ENCODE assay signal across 24 mouse cellular contexts in genomic region chr10:119790507-119790906, GRCm38 (mm10).
A peak's percentile ranks its signal among the peaks of the same experiment; 100 is the strongest.
DNase-seq lines count a peak whose midpoint lies in the region; ATAC-seq and TF ChIP-seq lines count a peak whose summit lies in the region.
"Had no signal": no experiment of that assay in that cellular context is flagged by ENCODE, and none has a peak within 500 bp of the region (broad histone marks: within the 10 kb centered on the region; RNA-seq: fewer than 3 reads in every experiment).

No protein-coding gene starts in this region.

- WGBS in embryonic facial prominence, embryonic 11.5 days = 79% methylated on average over 1 of the region's 1 CpGs
- 82% methylated on average over 1 of the region's 1 CpGs for WGBS in embryonic facial prominence, embryonic 10.5 days
- 72% methylated on average over 1 of the region's 1 CpGs for WGBS in intestine, postnatal 0 days
- WGBS in intestine, embryonic 15.5 days = 73% methylated on average over 1 of the region's 1 CpGs
- 87% methylated on average over 1 of the region's 1 CpGs for WGBS in midbrain, embryonic 14.5 days
- 84% methylated on average over 1 of the region's 1 CpGs for WGBS in midbrain, embryonic 16.5 days
- 57% methylated on average over 1 of the region's 1 CpGs for WGBS in embryonic facial prominence, embryonic 14.5 days

- ATAC-seq in embryonic facial prominence, embryonic 11.5 days (replicated peaks; ENCODE audit: insufficient number of reproducible peaks, low FRiP score, low TSS enrichment, low read depth) = no peak
- ATAC-seq in intestine, postnatal 0 days = no peak
- no peak for ATAC-seq in intestine, embryonic 15.5 days
- ATAC-seq in midbrain, embryonic 14.5 days (ENCODE audit: low FRiP score, low TSS enrichment) = no peak
- ATAC-seq in midbrain, embryonic 16.5 days = no peak
- ATAC-seq in embryonic facial prominence, embryonic 14.5 days (ENCODE audit: low read depth) = no peak
- ATAC-seq: inflammation-experienced regulatory T-cells, adult 6 months had no signal

- TF ChIP-seq CTCF in intestine, postnatal 0 days (IDR thresholded peaks at IDR 0.05; ENCODE audit: low read depth) = peak; percentile 57

- no peaks in the 10 kb centered on the region for H3K27me3 ChIP-seq in embryonic facial prominence, embryonic 11.5 days (ENCODE audit: control insufficient read depth, insufficient read depth, low read length)
- no peaks in the 10 kb centered on the region for H3K27me3 ChIP-seq in embryonic facial prominence, embryonic 10.5 days (replicated peaks; ENCODE audit: low read depth, poor library complexity, severe bottlenecking)
- H3K27me3 ChIP-seq in intestine, postnatal 0 days (replicated peaks; ENCODE audit: control insufficient read depth, insufficient read depth, low read length) = no peaks in the 10 kb centered on the region
- H3K27me3 ChIP-seq in intestine, embryonic 15.5 days (replicated peaks) = no peaks in the 10 kb centered on the region
- no peaks in the 10 kb centered on the region for H3K27me3 ChIP-seq in midbrain, embryonic 14.5 days (ENCODE audit: control insufficient read depth, insufficient read depth, low read length)
- no peaks in the 10 kb centered on the region for H3K27me3 ChIP-seq in midbrain, embryonic 16.5 days (ENCODE audit: control insufficient read depth, insufficient read depth, low read depth, low read length)
- no peaks in the 10 kb centered on the region for H3K27me3 ChIP-seq in embryonic facial prominence, embryonic 14.5 days (replicated peaks; ENCODE audit: control insufficient read depth, insufficient read depth, low read length)
- H3K27me3 ChIP-seq: embryonic facial prominence, embryonic 15.5 days; heart, embryonic 12.5 days; limb, embryonic 12.5 days; liver, embryonic 15.5 days; stomach, embryonic 15.5 days had no signal

- no peaks in the 10 kb centered on the region for H3K4me1 ChIP-seq in embryonic facial prominence, embryonic 11.5 days (ENCODE audit: control insufficient read depth, insufficient read depth, low read length)
- no peaks in the 10 kb centered on the region for H3K4me1 ChIP-seq in embryonic facial prominence, embryonic 10.5 days
- no peaks in the 10 kb centered on the region for H3K4me1 ChIP-seq in intestine, postnatal 0 days (replicated peaks; ENCODE audit: control insufficient read depth, insufficient read depth, low read length)
- H3K4me1 ChIP-seq in intestine, embryonic 15.5 days (replicated peaks) = no peaks in the 10 kb centered on the region
- H3K4me1 ChIP-seq in midbrain, embryonic 14.5 days (ENCODE audit: control insufficient read depth, insufficient read depth, low read length) = no peaks in the 10 kb centered on the region
- no peaks in the 10 kb centered on the region for H3K4me1 ChIP-seq in midbrain, embryonic 16.5 days (ENCODE audit: control insufficient read depth, insufficient read depth, low read length)
- no peaks in the 10 kb centered on the region for H3K4me1 ChIP-seq in embryonic facial prominence, embryonic 14.5 days (ENCODE audit: control insufficient read depth, insufficient read depth, low read length)
- H3K4me1 ChIP-seq: embryonic facial prominence, embryonic 15.5 days; heart, embryonic 12.5 days; liver, embryonic 15.5 days; midbrain, embryonic 10.5 days; stomach, embryonic 15.5 days had no signal

- no peak overlapping the region for H3K4me3 ChIP-seq in embryonic facial prominence, embryonic 11.5 days (ENCODE audit: low read depth, low read length)
- no peak overlapping the region for H3K4me3 ChIP-seq in embryonic facial prominence, embryonic 10.5 days
- H3K4me3 ChIP-seq in intestine, postnatal 0 days (ENCODE audit: low read depth, low read length) = no peak overlapping the region
- H3K4me3 ChIP-seq in intestine, embryonic 15.5 days (replicated peaks) = no peak overlapping the region
- no peak overlapping the region for H3K4me3 ChIP-seq in midbrain, embryonic 14.5 days (replicated peaks; ENCODE audit: low read depth, low read length)
- no peak overlapping the region for H3K4me3 ChIP-seq in midbrain, embryonic 16.5 days (ENCODE audit: low read depth, low read length)
- no peak overlapping the region for H3K4me3 ChIP-seq in embryonic facial prominence, embryonic 14.5 days (ENCODE audit: low read depth, low read length)
- H3K4me3 ChIP-seq: embryonic facial prominence, embryonic 15.5 days; forebrain, embryonic 10.5 days; heart, embryonic 12.5 days; limb, embryonic 12.5 days; liver, embryonic 15.5 days; midbrain, embryonic 10.5 days; myocyte; stomach, embryonic 15.5 days had no signal

- H3K36me3 ChIP-seq in embryonic facial prominence, embryonic 11.5 days (replicated peaks; ENCODE audit: control insufficient read depth, insufficient read depth, low read depth, low read length) = no peaks in the 10 kb centered on the region
- H3K36me3 ChIP-seq in embryonic facial prominence, embryonic 10.5 days (replicated peaks) = no peaks in the 10 kb centered on the region
- H3K36me3 ChIP-seq in intestine, postnatal 0 days (ENCODE audit: control insufficient read depth, insufficient read depth) = no peaks in the 10 kb centered on the region
- no peaks in the 10 kb centered on the region for H3K36me3 ChIP-seq in intestine, embryonic 15.5 days
- no peaks in the 10 kb centered on the region for H3K36me3 ChIP-seq in midbrain, embryonic 14.5 days (ENCODE audit: control insufficient read depth, insufficient read depth, low read length)
- no peaks in the 10 kb centered on the region for H3K36me3 ChIP-seq in midbrain, embryonic 16.5 days (ENCODE audit: control insufficient read depth, insufficient read depth, low read length)
- H3K36me3 ChIP-seq in embryonic facial prominence, embryonic 14.5 days (ENCODE audit: control insufficient read depth, insufficient read depth, low read length) = no peaks in the 10 kb centered on the region
- H3K36me3 ChIP-seq: embryonic facial prominence, embryonic 15.5 days; forebrain, embryonic 10.5 days; heart, embryonic 12.5 days; limb, embryonic 12.5 days; liver, embryonic 15.5 days; midbrain, embryonic 10.5 days; stomach, embryonic 15.5 days had no signal

- H3K9ac ChIP-seq in embryonic facial prominence, embryonic 11.5 days (replicated peaks; ENCODE audit: low read length) = no peak overlapping the region
- H3K9ac ChIP-seq in intestine, postnatal 0 days (ENCODE audit: low read depth, low read length) = no peak overlapping the region
- H3K9ac ChIP-seq in intestine, embryonic 15.5 days = no peak overlapping the region
- no peak overlapping the region for H3K9ac ChIP-seq in midbrain, embryonic 14.5 days (replicated peaks; ENCODE audit: low read length)
- H3K9ac ChIP-seq in midbrain, embryonic 16.5 days (ENCODE audit: low read depth, low read length) = no peak overlapping the region
- H3K9ac ChIP-seq in embryonic facial prominence, embryonic 14.5 days (ENCODE audit: low read depth, low read length) = no peak overlapping the region
- H3K9ac ChIP-seq: embryonic facial prominence, embryonic 15.5 days; heart, embryonic 12.5 days; limb, embryonic 12.5 days; liver, embryonic 15.5 days; stomach, embryonic 15.5 days had no signal

- H3K4me2 ChIP-seq in embryonic facial prominence, embryonic 11.5 days (ENCODE audit: low read depth, low read length) = no peak overlapping the region
- no peak overlapping the region for H3K4me2 ChIP-seq in intestine, postnatal 0 days (replicated peaks; ENCODE audit: low read depth)
- H3K4me2 ChIP-seq in intestine, embryonic 15.5 days (replicated peaks) = no peak overlapping the region
- no peak overlapping the region for H3K4me2 ChIP-seq in midbrain, embryonic 14.5 days (ENCODE audit: low read length)
- H3K4me2 ChIP-seq in midbrain, embryonic 16.5 days (ENCODE audit: low read length) = no peak overlapping the region
- no peak overlapping the region for H3K4me2 ChIP-seq in embryonic facial prominence, embryonic 14.5 days (ENCODE audit: low read depth, low read length)
- H3K4me2 ChIP-seq: embryonic facial prominence, embryonic 15.5 days; heart, embryonic 12.5 days; limb, embryonic 12.5 days; liver, embryonic 15.5 days; stomach, embryonic 15.5 days had no signal

- DNase-seq in embryonic facial prominence, embryonic 11.5 days (ENCODE audit: low spot score) = peak; percentile 22
- DNase-seq in embryonic facial prominence, embryonic 10.5 days (ENCODE audit: low spot score) = no peak
- DNase-seq in midbrain, embryonic 14.5 days = peak; percentile 73
- peak; percentile 9 for DNase-seq in embryonic facial prominence, embryonic 14.5 days (ENCODE audit: low spot score)
- no peak for DNase-seq in ovary, postnatal 10 days (ENCODE audit: low spot score)
- DNase-seq: adrenal gland, postnatal 10 days; B cell, adult 2 months; cerebellum, adult 11 months; cerebellum, postnatal 14 days; heart, postnatal 4 days; lung, postnatal 4 days; spleen, adult 18-20 months had no signal

- no peaks in the 10 kb centered on the region for H3K9me3 ChIP-seq in embryonic facial prominence, embryonic 11.5 days (replicated peaks; ENCODE audit: control insufficient read depth, low read length)
- no peaks in the 10 kb centered on the region for H3K9me3 ChIP-seq in embryonic facial prominence, embryonic 10.5 days
- H3K9me3 ChIP-seq in intestine, postnatal 0 days (ENCODE audit: control insufficient read depth) = no peaks in the 10 kb centered on the region
- H3K9me3 ChIP-seq in intestine, embryonic 15.5 days = no peaks in the 10 kb centered on the region
- H3K9me3 ChIP-seq in midbrain, embryonic 14.5 days (ENCODE audit: control insufficient read depth, low read length) = no peaks in the 10 kb centered on the region
- no peaks in the 10 kb centered on the region for H3K9me3 ChIP-seq in midbrain, embryonic 16.5 days (replicated peaks; ENCODE audit: control insufficient read depth, low read length, poor library complexity, severe bottlenecking)
- no peaks in the 10 kb centered on the region for H3K9me3 ChIP-seq in embryonic facial prominence, embryonic 14.5 days (ENCODE audit: control insufficient read depth, low read length)
- H3K9me3 ChIP-seq: embryonic facial prominence, embryonic 15.5 days; forebrain, embryonic 10.5 days; heart, embryonic 12.5 days; limb, embryonic 12.5 days; liver, embryonic 15.5 days; midbrain, embryonic 10.5 days; stomach, embryonic 15.5 days had no signal

- H3K27ac ChIP-seq in embryonic facial prominence, embryonic 11.5 days (replicated peaks; ENCODE audit: low read depth, low read length) = no peak overlapping the region
- H3K27ac ChIP-seq in embryonic facial prominence, embryonic 10.5 days (replicated peaks) = no peak overlapping the region
- no peak overlapping the region for H3K27ac ChIP-seq in intestine, postnatal 0 days (ENCODE audit: low read depth, low read length)
- no peak overlapping the region for H3K27ac ChIP-seq in intestine, embryonic 15.5 days
- no peak overlapping the region for H3K27ac ChIP-seq in midbrain, embryonic 14.5 days (replicated peaks; ENCODE audit: low read depth, low read length)
- no peak overlapping the region for H3K27ac ChIP-seq in midbrain, embryonic 16.5 days (ENCODE audit: low read length)
- H3K27ac ChIP-seq in embryonic facial prominence, embryonic 14.5 days (replicated peaks; ENCODE audit: low read depth, low read length) = no peak overlapping the region
- H3K27ac ChIP-seq: embryonic facial prominence, embryonic 15.5 days; forebrain, embryonic 10.5 days; limb, embryonic 12.5 days; liver, embryonic 15.5 days; midbrain, embryonic 10.5 days; stomach, embryonic 15.5 days had no signal

Comparison
In these comparisons a context has a peak if more than half of its experiments do, and no peak if none do; other contexts are left out.
1. DNase-seq: peak in embryonic facial prominence, embryonic 11.5 days (single experiment), midbrain, embryonic 14.5 days (single experiment) and embryonic facial prominence, embryonic 14.5 days (single experiment); none in embryonic facial prominence, embryonic 10.5 days (single experiment) and ovary, postnatal 10 days (single experiment).